Mouse (Mus musculus) left cerebral cortex, adult 18-20 months (tissue): ENCODE data around the gene Asf1a. TPM values are rescaled to one million over a fixed set of nuclear protein-coding genes. Genes with fewer than 3 reads are reported as not detected.
A peak's percentile ranks its signal among the peaks of the same experiment; 100 is the strongest.
"Not testable (repeated sequence)": the region's sequence is repeated elsewhere in the genome, so short reads cannot be mapped to it uniquely, and the experiment has no call there.

Experiments used
- DNase-seq, 2 experiments: peaks; one replicate each; pipeline ENCODE4 v3.0.0; 2021 to 2022; ENCODE audit warnings: low spot score in 2 of 2, mixed read lengths in 1 of 2
- total RNA-seq, 2 experiments: library from RNA; stranded (reverse); gene quantifications; 2 replicates each; pipeline ENCODE4 v1.2.3; 2021

Asf1a gene
- total RNA-seq, 2 experiments from 2014 or later: 24.3 to 26.0 TPM

DNA sequence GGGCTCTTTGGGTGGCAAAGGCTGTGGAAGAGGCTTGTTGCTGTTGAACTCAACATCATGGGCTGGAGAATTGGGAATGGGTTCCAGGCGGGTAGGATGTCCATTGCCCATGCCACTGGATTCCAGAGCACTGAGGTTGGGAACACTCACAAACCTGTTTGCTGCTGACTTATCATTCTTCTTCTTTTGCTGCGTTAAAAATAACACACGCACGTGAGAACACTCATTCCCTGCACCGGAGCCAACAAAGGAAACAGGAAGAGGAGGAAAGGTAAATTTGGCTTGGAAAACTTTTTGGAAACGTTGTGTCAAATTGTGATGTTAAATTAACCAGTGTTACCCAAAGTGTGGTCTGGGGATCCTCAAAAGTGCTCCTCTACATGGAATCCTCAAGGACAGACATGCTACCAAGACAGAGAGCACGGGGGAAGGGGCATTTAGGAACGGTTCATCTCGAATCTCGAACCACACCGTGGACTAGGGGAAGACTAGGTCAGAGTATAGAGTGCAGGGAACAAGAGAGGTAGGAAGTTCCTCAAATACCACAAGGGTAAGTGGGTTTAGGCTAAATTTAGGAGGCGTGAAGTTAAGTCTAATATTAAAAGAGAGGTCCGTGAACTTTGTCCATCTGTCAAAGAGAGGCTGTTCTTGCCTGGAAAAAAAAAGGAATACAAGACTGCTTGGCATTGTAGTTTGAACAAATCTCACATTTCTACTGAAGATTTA lies 38.9 kb downstream of the Asf1a start:
- no peak for DNase-seq

DNA sequence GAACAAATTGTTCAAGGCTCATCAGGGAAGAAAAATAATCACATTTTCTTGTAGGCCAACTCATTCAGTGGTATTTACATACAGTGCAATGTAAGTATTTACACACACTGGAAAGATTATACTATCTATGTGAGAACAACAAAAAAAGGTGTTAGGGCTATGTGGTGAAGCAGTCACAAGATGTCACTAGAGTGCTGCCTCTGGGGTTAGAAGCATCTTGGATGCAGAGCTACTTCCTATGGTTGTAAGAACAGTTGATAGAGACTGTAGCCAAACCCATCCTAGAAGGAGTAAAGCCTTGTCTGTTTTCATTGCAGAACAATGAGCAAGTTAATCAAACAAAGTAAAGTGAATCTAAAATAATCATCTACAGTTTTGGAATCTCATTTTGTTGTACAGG lies 45.0 kb downstream of the Asf1a start:
- DNase-seq: peak; percentile 38 to 43

DNA sequence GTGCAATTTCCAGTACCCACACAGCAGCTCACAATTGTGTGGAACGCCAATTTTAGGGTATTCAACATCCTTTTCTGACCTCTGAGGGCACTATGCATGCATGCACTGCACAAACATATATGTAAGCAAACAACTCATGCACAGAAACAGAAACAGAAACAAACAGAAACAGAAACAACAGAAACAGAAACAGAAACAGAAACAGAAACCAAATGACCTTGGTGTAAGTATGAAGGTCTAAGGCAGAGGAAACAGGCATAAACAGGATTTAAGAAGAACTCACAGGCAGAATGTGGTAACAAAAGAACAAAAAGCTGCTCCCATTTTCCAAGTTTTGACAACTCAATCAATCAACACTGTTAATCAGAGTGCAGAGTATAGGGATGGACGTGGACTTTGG lies 54.1 kb downstream of the Asf1a start:
- DNase-seq: no peak

DNA sequence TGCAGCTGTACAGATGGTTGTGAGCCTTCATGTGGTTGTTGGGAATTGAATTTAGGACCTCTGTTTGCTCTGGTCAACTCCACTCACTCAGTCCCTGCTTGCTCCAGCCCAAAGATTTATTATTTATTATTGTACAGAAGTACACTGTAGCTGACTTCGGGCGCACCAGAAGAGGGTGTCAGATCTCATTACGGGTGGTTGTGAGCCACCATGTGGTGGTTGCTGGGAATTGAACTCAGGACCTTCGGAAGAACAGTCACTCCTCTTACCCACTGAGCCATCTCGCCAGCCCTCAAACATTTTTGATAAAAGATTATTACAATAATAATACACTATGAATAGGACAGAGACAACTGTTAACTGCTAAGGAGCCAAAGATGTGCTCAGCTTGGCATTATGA lies 57.7 kb downstream of the Asf1a start:
- not testable (repeated sequence) for DNase-seq

Other genes with a start within 250 kb of the Asf1a start
- 10 to 100 TPM; 20.1 to 22.1 TPM for gene Cep85l, start 216.8 kb upstream of the Asf1a start, total RNA-seq
- 1 to 10 TPM; 5.5 to 5.9 TPM for gene Mcm9, start 33.7 kb downstream of the Asf1a start, total RNA-seq
- 10 to 100 TPM; 27.7 to 28.3 TPM for gene Fam184a, start 154.4 kb downstream of the Asf1a start, total RNA-seq